Mouse (Mus musculus): ENCODE results near the gene Mrpl40. TPM values are rescaled to one million over a fixed set of nuclear protein-coding genes. Genes with fewer than 3 reads are reported as not detected.

Gene Mrpl40
- polyA plus RNA-seq, 1 experiment = 15.6 TPM

- H3K36me3 ChIP-seq (ENCODE audit: control insufficient read depth, insufficient read depth, low read length) = peaks cover 22% of the 10 kb centered on the region
- H3K4me3 ChIP-seq (ENCODE audit: control insufficient read depth, insufficient read depth, low read length) = no peak overlapping the region
- DNase-seq = no peak
- H3K27me3 ChIP-seq (ENCODE audit: control insufficient read depth, insufficient read depth, low read length) = no peaks in the 10 kb centered on the region
- TF ChIP-seq CTCF (IDR thresholded peaks at IDR 0.05; ENCODE audit: borderline replicate concordance, control insufficient read depth, extremely low read depth, insufficient read depth, low read length, poor library complexity) = no peak
- TF ChIP-seq POLR2A (IDR thresholded peaks at IDR 0.05; ENCODE audit: control insufficient read depth, extremely low read depth, insufficient read depth, low read length, poor library complexity) = no peak
- no peak overlapping the region for H3K27ac ChIP-seq (ENCODE audit: control insufficient read depth, insufficient read depth, low read length)
- peaks cover 2% of the 10 kb centered on the region for H3K4me1 ChIP-seq (replicated peaks; ENCODE audit: control insufficient read depth, insufficient read depth, low read length)
- WGBS = 36% methylated on average over 3 of the region's 3 CpGs
Measured at GRCm38 (mm10) chr16:18836073-18836467, 40.6 kb downstream of the Mrpl40 start.

DNA sequence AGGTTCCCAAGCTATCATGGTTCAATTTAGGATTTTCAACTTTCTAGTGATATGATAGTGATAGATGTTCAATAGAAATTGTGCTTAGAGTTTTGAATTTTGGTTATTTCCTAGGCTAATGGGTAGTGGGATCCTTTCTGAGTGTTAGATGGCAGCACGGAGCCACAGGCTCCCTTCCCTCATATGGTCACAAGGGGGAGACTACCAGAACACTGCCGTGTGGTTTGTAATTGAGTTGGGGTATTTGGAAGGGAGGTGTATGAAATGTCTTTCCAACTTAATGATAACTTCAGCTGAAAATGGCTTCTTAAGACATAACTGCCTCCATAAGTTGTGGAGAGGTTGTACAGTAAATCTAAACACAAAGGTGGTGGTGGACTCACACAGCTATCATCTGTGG, 43.2 kb downstream of the Mrpl40 start:
- H3K36me3 ChIP-seq (ENCODE audit: control insufficient read depth, insufficient read depth, low read length) = peaks cover 38% of the 10 kb centered on the region
- no peak for DNase-seq
- no peaks in the 10 kb centered on the region for H3K27me3 ChIP-seq (ENCODE audit: control insufficient read depth, insufficient read depth, low read length)
- no peak overlapping the region for H3K4me3 ChIP-seq (ENCODE audit: control insufficient read depth, insufficient read depth, low read length)
- H3K27ac ChIP-seq (ENCODE audit: control insufficient read depth, insufficient read depth, low read length) = no peak overlapping the region
- TF ChIP-seq POLR2A (IDR thresholded peaks at IDR 0.05; ENCODE audit: control insufficient read depth, extremely low read depth, insufficient read depth, low read length, poor library complexity) (no peak), CTCF (IDR thresholded peaks at IDR 0.05; ENCODE audit: borderline replicate concordance, control insufficient read depth, extremely low read depth, insufficient read depth, low read length, poor library complexity) (no peak)
- H3K4me1 ChIP-seq (replicated peaks; ENCODE audit: control insufficient read depth, insufficient read depth, low read length) = peaks cover 2% of the 10 kb centered on the region
- 94% methylated on average over 2 of the region's 2 CpGs for WGBS

GRCm38 (mm10) chr16:18829102-18829501, 47.6 kb downstream of the Mrpl40 start:
- Histone ChIP-seq H3K27me3 (ENCODE audit: control insufficient read depth, insufficient read depth, low read length) (no peaks in the 10 kb centered on the region), H3K36me3 (ENCODE audit: control insufficient read depth, insufficient read depth, low read length) (peaks cover 76% of the 10 kb centered on the region), H3K4me3 (ENCODE audit: control insufficient read depth, insufficient read depth, low read length) (no peak overlapping the region), H3K4me1 (replicated peaks; ENCODE audit: control insufficient read depth, insufficient read depth, low read length) (no peaks in the 10 kb centered on the region), H3K27ac (ENCODE audit: control insufficient read depth, insufficient read depth, low read length) (no peak overlapping the region)
- no peak for DNase-seq
- no peak for TF ChIP-seq POLR2A (IDR thresholded peaks at IDR 0.05; ENCODE audit: control insufficient read depth, extremely low read depth, insufficient read depth, low read length, poor library complexity)
- no peak for TF ChIP-seq CTCF (IDR thresholded peaks at IDR 0.05; ENCODE audit: borderline replicate concordance, control insufficient read depth, extremely low read depth, insufficient read depth, low read length, poor library complexity)
- 94% methylated on average over 6 of the region's 6 CpGs for WGBS

DNA sequence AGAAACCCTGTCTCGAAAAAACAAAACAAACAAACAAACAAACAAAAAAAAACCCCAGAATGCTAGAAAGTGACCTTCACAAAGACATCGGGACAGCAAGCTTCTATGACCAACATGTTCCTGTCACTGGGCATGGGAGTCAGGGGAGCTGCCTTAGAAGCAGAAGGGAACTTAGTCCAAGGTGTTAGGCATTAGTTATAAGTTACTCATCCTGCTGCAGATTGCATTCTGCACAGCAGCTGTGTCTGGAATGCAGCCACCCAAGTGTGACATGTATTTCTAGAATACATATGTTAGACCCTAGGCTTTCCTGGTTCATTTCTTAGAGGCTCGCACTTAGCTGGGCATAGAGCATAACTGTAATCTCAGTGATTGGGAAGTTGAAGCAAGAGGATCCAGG, 48.0 kb downstream of the Mrpl40 start:
- H3K27ac ChIP-seq (ENCODE audit: control insufficient read depth, insufficient read depth, low read length) = no peak overlapping the region
- no peak overlapping the region for H3K4me3 ChIP-seq (ENCODE audit: control insufficient read depth, insufficient read depth, low read length)
- DNase-seq = no peak
- H3K4me1 ChIP-seq (replicated peaks; ENCODE audit: control insufficient read depth, insufficient read depth, low read length) = no peaks in the 10 kb centered on the region
- TF ChIP-seq POLR2A (IDR thresholded peaks at IDR 0.05; ENCODE audit: control insufficient read depth, extremely low read depth, insufficient read depth, low read length, poor library complexity) = no peak
- no peak for TF ChIP-seq CTCF (IDR thresholded peaks at IDR 0.05; ENCODE audit: borderline replicate concordance, control insufficient read depth, extremely low read depth, insufficient read depth, low read length, poor library complexity)
- peaks cover 78% of the 10 kb centered on the region for H3K36me3 ChIP-seq (ENCODE audit: control insufficient read depth, insufficient read depth, low read length)
- H3K27me3 ChIP-seq (ENCODE audit: control insufficient read depth, insufficient read depth, low read length) = no peaks in the 10 kb centered on the region
- WGBS = 97% methylated on average over 3 of the region's 3 CpGs

GRCm38 (mm10) chr16:18822925-18823324, 53.7 kb downstream of the Mrpl40 start:
- 94% methylated on average over 4 of the region's 4 CpGs for WGBS
- no peak overlapping the region for H3K4me3 ChIP-seq (ENCODE audit: control insufficient read depth, insufficient read depth, low read length)
- H3K4me1 ChIP-seq (replicated peaks; ENCODE audit: control insufficient read depth, insufficient read depth, low read length) = no peaks in the 10 kb centered on the region
- H3K27ac ChIP-seq (ENCODE audit: control insufficient read depth, insufficient read depth, low read length) = no peak overlapping the region
- no peaks in the 10 kb centered on the region for H3K27me3 ChIP-seq (ENCODE audit: control insufficient read depth, insufficient read depth, low read length)
- H3K36me3 ChIP-seq (ENCODE audit: control insufficient read depth, insufficient read depth, low read length) = peaks cover 97% of the 10 kb centered on the region
- DNase-seq = no peak
- TF ChIP-seq POLR2A (IDR thresholded peaks at IDR 0.05; ENCODE audit: control insufficient read depth, extremely low read depth, insufficient read depth, low read length, poor library complexity) (no peak), CTCF (IDR thresholded peaks at IDR 0.05; ENCODE audit: borderline replicate concordance, control insufficient read depth, extremely low read depth, insufficient read depth, low read length, poor library complexity) (no peak)

DNA sequence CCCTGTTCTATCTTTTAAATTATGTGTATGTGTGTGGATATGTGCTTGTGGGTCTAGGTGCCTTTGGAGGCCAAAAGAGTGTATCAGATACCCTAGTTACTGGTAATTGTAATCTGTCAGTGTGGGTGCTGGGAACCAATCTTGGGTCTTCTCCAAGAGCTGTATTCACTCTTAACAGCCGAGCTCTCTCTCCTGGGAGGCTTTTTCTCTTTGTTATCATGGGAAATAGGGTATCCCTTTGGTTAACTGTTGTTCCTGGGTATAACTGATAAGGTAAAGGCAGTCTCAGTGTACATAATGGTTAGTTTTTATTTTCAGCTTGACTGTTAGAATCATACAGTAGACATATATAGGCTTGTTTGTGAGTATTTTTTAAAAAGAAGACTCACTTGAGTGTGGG, 54.3 kb downstream of the Mrpl40 start:
- Histone ChIP-seq H3K27me3 (ENCODE audit: control insufficient read depth, insufficient read depth, low read length) (no peaks in the 10 kb centered on the region), H3K36me3 (ENCODE audit: control insufficient read depth, insufficient read depth, low read length) (peaks cover 92% of the 10 kb centered on the region), H3K27ac (ENCODE audit: control insufficient read depth, insufficient read depth, low read length) (no peak overlapping the region), H3K4me1 (replicated peaks; ENCODE audit: control insufficient read depth, insufficient read depth, low read length) (no peaks in the 10 kb centered on the region), H3K4me3 (ENCODE audit: control insufficient read depth, insufficient read depth, low read length) (no peak overlapping the region)
- WGBS = 97% methylated on average over 1 of the region's 1 CpGs
- no peak for TF ChIP-seq POLR2A (IDR thresholded peaks at IDR 0.05; ENCODE audit: control insufficient read depth, extremely low read depth, insufficient read depth, low read length, poor library complexity)
- no peak for TF ChIP-seq CTCF (IDR thresholded peaks at IDR 0.05; ENCODE audit: borderline replicate concordance, control insufficient read depth, extremely low read depth, insufficient read depth, low read length, poor library complexity)
- no peak for DNase-seq

Other genes with a start within 250 kb of the Mrpl40 start
- 2.4 and 3.6 TPM in 2 replicates for gene Sept5, start 246.9 kb downstream of the Mrpl40 start, polyA plus RNA-seq (2012; rRNA removed)
- gene Cldn5, start 100.0 kb downstream of the Mrpl40 start, polyA plus RNA-seq (2012; rRNA removed) = 12.2 and 15.2 TPM in 2 replicates
- 45.5 and 47.3 TPM in 2 replicates for gene Ufd1, start 65.1 kb downstream of the Mrpl40 start, polyA plus RNA-seq (2012; rRNA removed)
- 67.6 and 80.8 TPM in 2 replicates for gene Cdc45, start 64.9 kb downstream of the Mrpl40 start, polyA plus RNA-seq (2012; rRNA removed)
- gene 2510002D24Rik, start 40.3 kb downstream of the Mrpl40 start, polyA plus RNA-seq (2012; rRNA removed) = 61.5 and 78.3 TPM in 2 replicates
- gene Gm28539, start 40.3 kb downstream of the Mrpl40 start, polyA plus RNA-seq (2012; rRNA removed) = not detected in 2 replicates
- gene Hira, start 175 bp upstream of the Mrpl40 start, polyA plus RNA-seq (2012; rRNA removed) = 124 and 125 TPM in 2 replicates